Mouse (Mus musculus) E14TG2a.4 (cell line): Measurements from ENCODE around the gene Reps2.

ENCODE experiments used
- CTCF ChIP-seq: conservative IDR thresholded peaks from 2 replicates; pipeline ENCODE4 v1.5.1; 2014; ENCODE audit warnings: low read length
- NANOG ChIP-seq: IDR thresholded peaks from 2 replicates; pipeline ENCODE4 v1.6.1; 2014; ENCODE audit warnings: borderline replicate concordance, low read length, mixed read lengths
- POU5F1 ChIP-seq: IDR thresholded peaks from 2 replicates; pipeline ENCODE4 v1.6.1; 2014; ENCODE audit warnings: low read length, borderline replicate concordance

DNA sequence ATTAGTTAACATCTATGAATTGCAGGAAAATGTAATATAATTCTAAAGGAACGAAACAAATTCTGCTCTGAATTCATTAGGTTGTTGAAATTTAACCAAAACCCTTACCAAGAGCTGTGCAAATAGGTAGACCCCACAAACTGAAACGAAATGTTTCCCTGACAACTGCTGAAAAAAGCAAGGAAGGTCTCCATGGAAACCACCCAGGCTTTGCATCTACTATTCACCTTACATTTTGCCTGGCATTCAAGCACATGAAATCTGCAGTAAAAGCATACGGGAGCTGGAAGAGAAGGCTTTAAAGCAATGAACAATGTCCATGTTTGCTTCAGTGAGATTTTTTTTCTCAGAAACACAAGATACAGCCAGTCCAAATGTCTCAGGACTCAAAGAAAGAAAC lies 59.1 kb downstream of the Reps2 start:
- TF ChIP-seq NANOG (no peak), CTCF (no peak), POU5F1 (no peak)
